Mouse (Mus musculus) telencephalon, adult 2 months (tissue): Measurements from ENCODE around the gene F13a1.

Experiments
- DNase-seq: peaks from one replicate; pipeline ENCODE4 v3.0.0-alpha.2; 2011; ENCODE audit warnings: low read depth, low spot score

Gene F13a1

GRCm38 (mm10) chr13:37050126-37050525 is at the start of gene F13a1:
Gene F13a1, minus strand, starts transcription at chr13:37050244.
- no peak for DNase-seq

- DNase-seq: no peak
Observed at GRCm38 (mm10) chr13:37091620-37092019, 41.6 kb upstream of the F13a1 start.

GRCm38 (mm10) chr13:37089104-37089503 is 39.1 kb upstream of the F13a1 start:
- no peak for DNase-seq

- DNase-seq: no peak
Observed at GRCm38 (mm10) chr13:37081506-37082241, 31.6 kb upstream of the F13a1 start.

- DNase-seq: no peak
Observed at GRCm38 (mm10) chr13:37071390-37071789, 21.3 kb upstream of the F13a1 start.

GRCm38 (mm10) chr13:37070824-37071223 is 20.8 kb upstream of the F13a1 start:
- no peak for DNase-seq

GRCm38 (mm10) chr13:37060810-37061209 is 10.8 kb upstream of the F13a1 start:
- no peak for DNase-seq

GRCm38 (mm10) chr13:37056662-37057061 is 6.6 kb upstream of the F13a1 start:
- DNase-seq: no peak

GRCm38 (mm10) chr13:37049631-37050030 is 413 bp downstream of the F13a1 start:
- DNase-seq: no peak

GRCm38 (mm10) chr13:37049018-37049417 is 1.0 kb downstream of the F13a1 start:
- DNase-seq: no peak

GRCm38 (mm10) chr13:37045005-37045404 is 5.0 kb downstream of the F13a1 start:
- DNase-seq: no peak

GRCm38 (mm10) chr13:37034745-37035144 is 15.3 kb downstream of the F13a1 start:
- peak; percentile 52 for DNase-seq

- no peak for DNase-seq
Observed at GRCm38 (mm10) chr13:37025996-37026579, 24.0 kb downstream of the F13a1 start.

- no peak for DNase-seq
Observed at GRCm38 (mm10) chr13:37021575-37021974, 28.5 kb downstream of the F13a1 start.

- DNase-seq: no peak
Observed at GRCm38 (mm10) chr13:37010771-37011170, 39.3 kb downstream of the F13a1 start.

GRCm38 (mm10) chr13:37006224-37006623 is 43.8 kb downstream of the F13a1 start:
- no peak for DNase-seq

- DNase-seq: no peak
Observed at GRCm38 (mm10) chr13:36999210-36999705, 50.8 kb downstream of the F13a1 start.

GRCm38 (mm10) chr13:36993593-36993992 is 56.5 kb downstream of the F13a1 start:
- no peak for DNase-seq

GRCm38 (mm10) chr13:36988392-36988791 is 61.7 kb downstream of the F13a1 start:
- DNase-seq: no peak

GRCm38 (mm10) chr13:36973016-36973415 is 77.0 kb downstream of the F13a1 start:
- no peak for DNase-seq

GRCm38 (mm10) chr13:36972226-36972625 is 77.8 kb downstream of the F13a1 start:
- no peak for DNase-seq

- no peak for DNase-seq
Observed at GRCm38 (mm10) chr13:36962926-36963325, 87.1 kb downstream of the F13a1 start.

- peak; percentile 27 for DNase-seq
Observed at GRCm38 (mm10) chr13:36958996-36959395, 91.0 kb downstream of the F13a1 start.
